Mouse (Mus musculus) thymus, adult 2 months (tissue): ENCODE data around the gene Pak3. TPM values are rescaled to one million over a fixed set of nuclear protein-coding genes. Genes with fewer than 3 reads are reported as not detected.
"Not testable (repeated sequence)": the region's sequence is repeated elsewhere in the genome, so short reads cannot be mapped to it uniquely, and the experiment has no call there.

Experiments used
- DNase-seq: peaks from one replicate; pipeline ENCODE4 v3.0.0; 2021
- H3K27ac ChIP-seq: fragments of 200-500 bp; 2 replicates; pipeline ENCODE4 v1.5.1; 2012; ENCODE audit warnings: low read length, control low read depth; ENCODE audit not compliant: control insufficient read depth, insufficient read depth
- H3K27me3 ChIP-seq: fragments of 200-500 bp; 2 replicates; pipeline ENCODE4 v1.6.1; 2012; ENCODE audit warnings: mild to moderate bottlenecking, low read length, moderate library complexity, mixed read lengths; ENCODE audit not compliant: control insufficient read depth, insufficient read depth
- H3K36me3 ChIP-seq: fragments of 200-500 bp; 2 replicates; pipeline ENCODE4 v1.6.1; 2012; ENCODE audit warnings: mild to moderate bottlenecking, low read length, moderate library complexity; ENCODE audit not compliant: control insufficient read depth, insufficient read depth
- H3K4me1 ChIP-seq: fragments of 200-500 bp; replicated peaks from 2 replicates; pipeline ENCODE4 v1.6.1; 2012; ENCODE audit warnings: low read length; ENCODE audit not compliant: control insufficient read depth, insufficient read depth
- H3K4me3 ChIP-seq: fragments of 200-500 bp; 2 replicates; pipeline ENCODE4 v1.5.1; 2012; ENCODE audit warnings: mild to moderate bottlenecking, low read length, control low read depth, moderate library complexity; ENCODE audit not compliant: control insufficient read depth, insufficient read depth
- CTCF ChIP-seq: fragments of 200-500 bp; IDR thresholded peaks from 2 replicates; pipeline ENCODE4 v1.5.1; 2012; ENCODE audit warnings: mild to moderate bottlenecking, control low read depth, low read length, moderate library complexity, borderline replicate concordance; ENCODE audit not compliant: control insufficient read depth, poor library complexity, insufficient read depth; ENCODE audit errors: extremely low read depth
- POLR2A ChIP-seq: fragments of 200-500 bp; IDR thresholded peaks from 2 replicates; pipeline ENCODE4 v1.6.1; 2012; ENCODE audit warnings: mild to moderate bottlenecking, low read length, control low read depth, moderate library complexity; ENCODE audit not compliant: control insufficient read depth, poor library complexity, insufficient read depth; ENCODE audit errors: extremely low read depth
- WGBS: fragments of 180-500 bp; shearing (Covaris S2); methylation state at CpG from one replicate; pipeline ENCODE4 v1.1.7; 2018; 5-methylcytosine and 5-hydroxymethylcytosine counted together
- polyA plus RNA-seq: library from polyadenylated mRNA; depleted of rRNA; stranded (reverse); fragments of >200 nt; gene quantifications from 2 replicates; pipeline ENCODE4 v1.2.3, GENCODE M21; 2012; rRNA removed

Gene Pak3
- 0.84 and 1.1 TPM in 2 replicates for polyA plus RNA-seq

DNA sequence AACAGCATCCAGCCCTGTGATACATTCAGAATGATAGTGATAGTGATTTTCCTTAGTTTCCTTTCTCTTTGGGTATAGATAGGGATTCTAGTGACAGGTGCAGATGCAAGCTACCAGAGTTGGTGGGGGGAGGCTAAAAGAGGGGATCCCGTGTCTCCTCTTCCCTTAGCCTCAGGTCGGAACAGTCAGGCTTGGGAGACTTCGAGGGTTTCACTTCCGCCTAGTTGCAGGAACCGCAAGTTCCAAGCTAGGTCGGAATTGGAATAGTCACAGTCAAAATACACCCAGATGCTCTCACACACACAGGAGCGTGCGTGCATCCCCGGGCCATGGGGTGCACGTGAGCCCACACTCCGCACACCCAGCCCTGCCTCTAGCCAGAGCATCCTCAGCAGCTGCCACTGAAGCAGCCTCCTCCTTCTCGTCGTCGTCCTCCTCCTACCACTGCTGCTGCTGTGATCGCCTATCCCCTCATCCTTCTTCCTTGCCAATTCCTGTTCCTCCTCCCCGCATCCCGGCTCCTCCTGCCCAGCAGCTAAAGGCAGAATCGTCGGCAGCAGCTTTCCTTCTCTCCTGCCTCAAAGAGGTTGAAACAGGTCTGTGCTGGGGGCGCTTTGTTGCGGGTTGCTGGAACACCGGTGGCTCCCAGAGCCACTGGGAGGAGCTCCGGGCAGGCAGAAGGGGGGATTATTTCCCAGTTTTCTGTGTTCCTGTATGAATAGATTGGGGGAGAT, at the start of gene Pak3:
Gene Pak3, plus strand, starts transcription at position 424 of the 734 bp plus-strand sequence.
- TF ChIP-seq POLR2A, result no peak
- TF ChIP-seq CTCF, result no peak
- H3K27me3 ChIP-seq, result no peaks in the 10 kb centered on the region
- WGBS, result 5% methylated on average over 23 of the region's 23 CpGs
- no peaks in the 10 kb centered on the region for H3K36me3 ChIP-seq
- no peak within 1 kb of the TSS for H3K27ac ChIP-seq
- no peaks in the 10 kb centered on the region for H3K4me1 ChIP-seq
- no peak within 1 kb of the TSS for H3K4me3 ChIP-seq
- DNase-seq, result no peak

DNA sequence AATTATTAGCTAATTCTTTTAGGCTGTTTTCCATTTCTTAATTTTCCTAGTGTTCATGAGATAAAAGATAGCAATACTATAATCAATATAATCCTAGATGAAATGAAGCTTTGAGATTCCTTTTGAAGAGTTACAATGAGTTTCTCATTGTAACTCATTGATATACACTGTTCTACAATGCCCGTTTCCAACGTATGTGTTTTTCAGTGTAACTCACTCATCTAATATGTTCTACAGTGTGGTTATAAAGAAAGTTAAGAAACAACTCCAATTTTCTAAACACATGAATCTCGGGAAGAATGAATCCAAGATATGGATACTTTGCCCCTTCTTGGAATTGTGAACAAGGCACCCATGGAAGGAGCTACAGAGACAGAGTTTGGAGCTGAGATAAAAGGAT, 35.5 kb upstream of the Pak3 start:
- no peak overlapping the region for H3K4me3 ChIP-seq
- 84% methylated on average over 3 of the region's 3 CpGs for WGBS
- no peaks in the 10 kb centered on the region for H3K27me3 ChIP-seq
- peak; percentile 100 for DNase-seq
- TF ChIP-seq POLR2A, result no peak
- TF ChIP-seq CTCF, result no peak
- H3K36me3 ChIP-seq, result no peaks in the 10 kb centered on the region
- no peaks in the 10 kb centered on the region for H3K4me1 ChIP-seq
- no peak overlapping the region for H3K27ac ChIP-seq

DNA sequence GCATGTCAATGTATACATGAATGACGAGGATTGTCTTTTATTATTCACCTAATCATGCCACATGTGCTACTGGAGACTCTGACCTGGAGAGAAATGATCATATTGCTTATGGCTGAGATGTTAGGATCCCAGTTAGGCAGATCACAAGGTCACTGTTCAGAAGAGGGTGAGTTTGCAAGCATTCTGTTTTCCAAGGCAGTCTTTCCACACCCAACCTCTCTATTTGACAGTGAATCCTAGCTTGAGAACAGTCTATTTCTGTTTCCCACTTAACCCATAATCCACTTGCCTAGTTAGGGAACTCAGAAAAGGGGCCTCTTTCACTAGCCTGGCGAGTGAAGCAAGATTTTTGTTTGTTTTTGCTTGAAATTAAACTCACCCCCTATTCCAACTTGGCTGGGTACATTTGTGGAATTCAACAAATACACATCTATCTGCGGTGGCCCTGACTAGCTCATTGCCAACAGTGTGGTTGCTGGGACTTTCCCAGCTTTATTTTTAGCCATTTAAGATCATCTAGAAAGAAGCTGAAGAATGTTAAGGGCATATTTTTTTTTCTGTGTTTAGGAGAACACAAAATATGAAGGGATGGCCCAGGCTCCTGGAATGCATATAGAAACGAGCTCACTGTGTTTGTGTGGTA, 17.2 kb upstream of the Pak3 start:
- no peak overlapping the region for H3K27ac ChIP-seq
- WGBS, result 73% methylated on average over 4 of the region's 4 CpGs
- H3K4me1 ChIP-seq, result no peaks in the 10 kb centered on the region
- no peak overlapping the region for H3K4me3 ChIP-seq
- no peaks in the 10 kb centered on the region for H3K27me3 ChIP-seq
- TF ChIP-seq CTCF (no peak), POLR2A (no peak)
- H3K36me3 ChIP-seq, result no peaks in the 10 kb centered on the region
- DNase-seq, result no peak

DNA sequence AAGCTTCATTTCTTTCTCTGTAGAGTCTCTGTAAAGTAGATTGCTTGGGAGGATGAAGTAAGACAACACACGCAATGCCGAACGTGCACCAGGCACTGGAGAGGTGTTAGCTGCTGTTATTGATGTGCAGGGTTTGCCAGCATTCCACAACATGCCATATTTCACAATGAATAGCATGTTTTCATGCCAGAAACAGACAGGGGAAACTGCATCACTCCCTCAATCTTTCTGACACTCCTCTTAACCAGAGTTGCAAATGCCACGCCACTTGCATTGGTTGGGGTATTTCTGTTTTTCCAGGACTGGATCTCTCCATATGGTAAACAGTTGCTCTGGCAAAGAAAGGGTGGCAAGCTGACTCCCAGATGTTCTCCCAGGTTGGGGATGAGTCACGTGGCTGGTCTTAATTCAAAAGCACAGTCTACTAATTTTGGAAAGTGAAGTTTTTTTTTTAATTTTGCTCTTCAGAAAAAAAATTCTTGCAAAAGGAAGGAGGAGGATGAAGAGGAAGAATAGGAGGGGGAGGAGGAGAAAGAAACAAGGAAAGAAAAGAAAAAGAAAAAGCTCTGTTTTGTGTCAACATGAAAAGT, 16.5 kb upstream of the Pak3 start:
- Histone ChIP-seq H3K27ac (no peak overlapping the region), H3K4me1 (no peaks in the 10 kb centered on the region), H3K4me3 (no peak overlapping the region), H3K27me3 (no peaks in the 10 kb centered on the region), H3K36me3 (no peaks in the 10 kb centered on the region)
- TF ChIP-seq CTCF, result no peak
- TF ChIP-seq POLR2A, result no peak
- DNase-seq, result no peak
- 86% methylated on average over 5 of the region's 5 CpGs for WGBS

DNA sequence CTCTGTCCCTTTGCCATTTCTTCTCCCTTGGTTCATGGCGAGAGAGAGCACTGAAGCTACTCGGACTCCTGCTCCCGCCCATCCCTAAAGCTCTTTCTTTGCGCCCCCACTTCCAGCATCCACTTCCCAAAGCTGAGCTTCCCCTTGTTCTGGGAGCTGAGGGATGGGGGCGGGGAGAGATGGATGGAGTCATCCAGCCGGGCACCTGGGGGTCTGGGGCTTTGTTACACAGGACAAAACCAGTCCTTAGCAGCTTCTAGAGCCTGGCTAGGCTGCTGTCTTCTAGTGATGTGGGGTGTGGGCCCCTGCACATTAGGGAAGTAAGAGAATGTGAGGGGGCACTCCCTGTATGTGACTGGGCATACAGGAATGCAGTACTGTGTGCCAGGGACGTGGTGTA, 526 bp downstream of the Pak3 start:
- no peak overlapping the region for H3K27ac ChIP-seq
- no peaks in the 10 kb centered on the region for H3K27me3 ChIP-seq
- no peaks in the 10 kb centered on the region for H3K4me1 ChIP-seq
- 13% methylated on average over 6 of the region's 7 CpGs for whole genome bisulfite sequencing
- no peak overlapping the region for H3K4me3 ChIP-seq
- H3K36me3 ChIP-seq, result no peaks in the 10 kb centered on the region
- DNase-seq, result no peak
- TF ChIP-seq CTCF (no peak), POLR2A (no peak)

DNA sequence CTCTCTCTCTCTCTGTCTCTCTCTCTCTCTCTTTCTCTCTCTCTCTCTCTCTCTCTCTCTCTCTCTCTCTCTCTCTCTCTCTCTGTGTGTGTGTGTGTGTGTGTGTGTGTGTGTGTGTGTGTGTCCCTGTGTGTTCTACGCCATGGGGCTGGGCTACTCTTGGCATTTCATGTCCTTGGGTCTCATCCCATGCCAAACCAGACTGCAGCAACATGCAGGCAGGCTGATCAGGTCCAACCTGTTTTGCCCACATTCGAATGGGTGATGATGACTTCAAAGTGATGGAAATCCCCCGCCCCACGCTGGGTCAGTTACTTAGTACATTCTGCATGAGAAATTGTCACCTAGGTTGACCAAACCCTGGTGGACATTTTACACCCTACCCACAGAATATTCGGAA, 1.1 kb downstream of the Pak3 start:
- WGBS, result 74% methylated on average over 4 of the region's 5 CpGs
- not testable (repeated sequence) for DNase-seq, H3K36me3 ChIP-seq, H3K27me3 ChIP-seq, H3K4me3 ChIP-seq, H3K27ac ChIP-seq, H3K4me1 ChIP-seq
